In the genomic region with DNA sequence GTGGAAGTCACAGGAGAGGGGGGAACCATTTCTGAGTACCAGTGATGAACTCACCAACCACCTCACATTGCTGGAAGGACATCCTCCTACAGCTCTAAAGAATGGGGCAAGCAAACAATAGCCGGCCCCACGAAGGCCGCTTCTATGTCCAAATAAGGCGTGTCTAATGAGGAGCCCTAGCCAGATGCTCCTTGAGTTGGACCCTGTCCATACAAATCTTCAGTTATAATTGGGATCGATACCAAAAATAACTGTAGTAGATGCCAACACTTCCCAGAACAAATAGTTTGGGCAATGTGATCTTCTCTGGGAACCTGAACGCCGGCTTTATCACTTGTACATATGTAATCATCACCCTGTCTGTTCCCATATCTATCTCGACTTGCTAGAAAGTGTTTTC, we compare ENCODE assay signal across 17 mouse cellular contexts.
DNase-seq lines count a peak whose midpoint lies in the region; ATAC-seq and TF ChIP-seq lines count a peak whose summit lies in the region.
"Had no signal": no experiment of that assay in that cellular context is flagged by ENCODE, and none has a peak within 500 bp of the region (broad histone marks: within the 10 kb centered on the region; RNA-seq: fewer than 3 reads in every experiment).

No protein-coding gene starts in this region.

- peaks cover 5% of the 10 kb centered on the region; the same call in 1 of the 2 replicates for H3K4me1 ChIP-seq in lung, embryonic 16.5 days (replicated peaks; ENCODE audit: control insufficient read depth, insufficient read depth, low read length)
- H3K4me1 ChIP-seq in lung, postnatal 0 days (ENCODE audit: insufficient read depth, low read depth, low read length): no peaks in the 10 kb centered on the region; the same call in 1 of the 2 replicates
- no peaks in the 10 kb centered on the region for H3K4me1 ChIP-seq in kidney, embryonic 14.5 days (ENCODE audit: control insufficient read depth, insufficient read depth, low read length)

- H3K4me3 ChIP-seq in lung, embryonic 16.5 days (ENCODE audit: low read length): no peak overlapping the region
- H3K4me3 ChIP-seq in lung, postnatal 0 days (ENCODE audit: low read depth, low read length): no peak overlapping the region
- no peak overlapping the region for H3K4me3 ChIP-seq in kidney, embryonic 14.5 days (ENCODE audit: low read length)
- H3K4me3 ChIP-seq: forebrain, embryonic 13.5 days; intestine, embryonic 15.5 days had no signal

- no peak overlapping the region for H3K27ac ChIP-seq in lung, embryonic 16.5 days (ENCODE audit: low read length)
- H3K27ac ChIP-seq in lung, postnatal 0 days (ENCODE audit: low read length): no peak overlapping the region
- no peak overlapping the region for H3K27ac ChIP-seq in kidney, embryonic 14.5 days (ENCODE audit: low read depth, low read length)
- H3K27ac ChIP-seq: forebrain, embryonic 13.5 days; hindbrain, embryonic 14.5 days; intestine, embryonic 15.5 days; liver, embryonic 14.5 days had no signal

- ATAC-seq in lung, embryonic 16.5 days (ENCODE audit: low read depth): peak; percentile 70
- no peak; the same call in 1 of the 2 replicates for ATAC-seq in lung, postnatal 0 days
- ATAC-seq in kidney, embryonic 14.5 days (ENCODE audit: low FRiP score, low TSS enrichment): no peak
- ATAC-seq: activated CD4-positive, CD25-positive, alpha-beta regulatory T cell, adult 4 months; forebrain, embryonic 13.5 days; intestine, embryonic 15.5 days had no signal

- H3K9ac ChIP-seq in lung, embryonic 16.5 days (ENCODE audit: low read length): no peak overlapping the region
- H3K9ac ChIP-seq in lung, postnatal 0 days (replicated peaks; ENCODE audit: low read depth): no peak overlapping the region
- H3K9ac ChIP-seq in kidney, embryonic 14.5 days (ENCODE audit: low read depth, low read length): no peak overlapping the region
- H3K9ac ChIP-seq: forebrain, embryonic 13.5 days; hindbrain, embryonic 14.5 days; intestine, embryonic 15.5 days; liver, embryonic 14.5 days had no signal

- no peak for TF ChIP-seq EP300 in lung, postnatal 0 days (IDR thresholded peaks at IDR 0.05)

- 50% methylated on average over 8 of the region's 8 CpGs for WGBS in lung, embryonic 16.5 days
- 41% methylated on average over 8 of the region's 8 CpGs for WGBS in lung, postnatal 0 days
- WGBS in kidney, embryonic 14.5 days: 87% methylated on average over 8 of the region's 8 CpGs

- intact Hi-C loops in heart, postnatal 25 days (cut with DNase I): no loop called here

- H3K9me3 ChIP-seq in lung, embryonic 16.5 days (ENCODE audit: control insufficient read depth, low read length): no peaks in the 10 kb centered on the region
- H3K9me3 ChIP-seq in lung, postnatal 0 days (ENCODE audit: low read length): no peaks in the 10 kb centered on the region
- no peaks in the 10 kb centered on the region for H3K9me3 ChIP-seq in kidney, embryonic 14.5 days (ENCODE audit: control insufficient read depth, low read length)
- H3K9me3 ChIP-seq: forebrain, embryonic 13.5 days; intestine, embryonic 15.5 days had no signal

- H3K4me2 ChIP-seq in lung, embryonic 16.5 days (ENCODE audit: low read depth, low read length): no peak overlapping the region
- H3K4me2 ChIP-seq in lung, postnatal 0 days (replicated peaks; ENCODE audit: low read depth, low read length): no peak overlapping the region
- no peak overlapping the region for H3K4me2 ChIP-seq in kidney, embryonic 14.5 days (replicated peaks; ENCODE audit: low read depth, low read length)
- H3K4me2 ChIP-seq: forebrain, embryonic 13.5 days; hindbrain, embryonic 14.5 days; intestine, embryonic 15.5 days; midbrain, embryonic 11.5 days had no signal

- H3K27me3 ChIP-seq in lung, embryonic 16.5 days (ENCODE audit: control insufficient read depth, insufficient read depth, low read depth, low read length): no peaks in the 10 kb centered on the region
- H3K27me3 ChIP-seq in lung, postnatal 0 days (replicated peaks; ENCODE audit: insufficient read depth, low read length): no peaks in the 10 kb centered on the region
- no peaks in the 10 kb centered on the region for H3K27me3 ChIP-seq in kidney, embryonic 14.5 days (ENCODE audit: control insufficient read depth, insufficient read depth, low read length)
- H3K27me3 ChIP-seq: forebrain, embryonic 13.5 days; intestine, embryonic 15.5 days had no signal

- DNase-seq in heart, adult 11 months: peak; percentile 92
- DNase-seq in heart, postnatal 25 days (ENCODE audit: low spot score): no peak
- DNase-seq in lung, postnatal 0 days (ENCODE audit: low spot score): no peak
- DNase-seq in gonadal fat pad, adult 2 months (ENCODE audit: low read depth): peak; percentile 31
- no peak for DNase-seq in thymus, postnatal 14 days
- DNase-seq: adrenal gland, postnatal 25 days; cerebellum, adult 9-10 months; lung, postnatal 4 days; thymus, postnatal 25 days had no signal

- TF ChIP-seq CTCF in lung, postnatal 0 days (IDR thresholded peaks at IDR 0.05): no peak

- H3K36me3 ChIP-seq in lung, embryonic 16.5 days (ENCODE audit: control insufficient read depth, insufficient read depth, low read length): no peaks in the 10 kb centered on the region
- H3K36me3 ChIP-seq in lung, postnatal 0 days (ENCODE audit: insufficient read depth, low read length): no peaks in the 10 kb centered on the region
- no peaks in the 10 kb centered on the region for H3K36me3 ChIP-seq in kidney, embryonic 14.5 days (ENCODE audit: control insufficient read depth, insufficient read depth, low read length)
- H3K36me3 ChIP-seq: intestine, embryonic 15.5 days had no signal

Comparison
In these comparisons a context has a peak if more than half of its experiments do, and no peak if none do; other contexts are left out.
1. DNase-seq: peak in heart, adult 11 months (single experiment) and gonadal fat pad, adult 2 months (single experiment); none in heart, postnatal 25 days (single experiment), lung, postnatal 0 days (single experiment) and thymus, postnatal 14 days (single experiment).